Mouse (Mus musculus) right cerebral cortex, postnatal 4 days (tissue): Measurements from ENCODE around the gene Rnf182.

Experiments
- DNase-seq: peaks from one replicate; pipeline ENCODE4 v3.0.0-alpha.2; 2022

Gene Rnf182

GRCm38 (mm10) chr13:43704533-43705116 lies 89.1 kb downstream of the Rnf182 start:
- no peak for DNase-seq

- no peak for DNase-seq
Measured at GRCm38 (mm10) chr13:43706387-43706786, 90.9 kb downstream of the Rnf182 start.

- DNase-seq, result no peak
Measured at GRCm38 (mm10) chr13:43709529-43709928, 94.0 kb downstream of the Rnf182 start.

- DNase-seq, result peak; percentile 35
Measured at GRCm38 (mm10) chr13:43711708-43712314, 96.3 kb downstream of the Rnf182 start.

- DNase-seq, result no peak
Measured at GRCm38 (mm10) chr13:43714741-43715140, 99.2 kb downstream of the Rnf182 start.

GRCm38 (mm10) chr13:43715466-43715865 lies 100.0 kb downstream of the Rnf182 start:
- no peak for DNase-seq

GRCm38 (mm10) chr13:43716514-43717036 lies 101.1 kb downstream of the Rnf182 start:
- no peak for DNase-seq

GRCm38 (mm10) chr13:43718173-43718572 lies 102.7 kb downstream of the Rnf182 start:
- no peak for DNase-seq

GRCm38 (mm10) chr13:43720496-43720895 lies 105.0 kb downstream of the Rnf182 start:
- no peak for DNase-seq
